Mouse (Mus musculus): ENCODE data around the gene Gm10260.

Gene Gm10260

DNA sequence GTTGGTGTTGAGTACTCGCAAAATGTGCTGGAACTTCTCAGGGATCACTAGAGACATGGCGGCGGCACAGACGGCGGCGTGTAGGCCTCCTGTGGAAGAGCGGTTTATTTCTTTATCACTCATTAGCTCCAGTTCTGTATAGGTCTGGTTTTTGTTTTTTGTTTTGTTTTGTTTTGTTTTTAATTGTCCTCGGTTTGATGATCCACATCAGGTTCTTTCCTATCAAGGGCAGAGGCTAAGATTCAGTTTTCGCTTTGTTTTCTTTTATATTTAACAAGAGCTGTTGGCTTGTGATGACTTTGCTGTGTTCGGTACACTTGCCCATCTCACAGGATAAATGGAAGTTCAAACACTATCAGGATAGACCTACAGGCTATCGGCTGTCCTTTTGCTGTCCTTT lies at the start of gene Gm10260:
Gm10260 (minus strand) TSS at position 101 of the 400 bp plus-strand sequence.
- DNase-seq (ENCODE audit: low spot score in 2 of 2): no peak

- DNase-seq (ENCODE audit: low spot score in 2 of 2): no peak
Measured at GRCm38 (mm10) chr13:97809828-97810227, 49.4 kb upstream of the Gm10260 start.

- peak in 1 of 2 experiments; percentile 21 for DNase-seq (ENCODE audit: low spot score in 2 of 2)
Measured at GRCm38 (mm10) chr13:97805907-97806306, 45.5 kb upstream of the Gm10260 start.

DNA sequence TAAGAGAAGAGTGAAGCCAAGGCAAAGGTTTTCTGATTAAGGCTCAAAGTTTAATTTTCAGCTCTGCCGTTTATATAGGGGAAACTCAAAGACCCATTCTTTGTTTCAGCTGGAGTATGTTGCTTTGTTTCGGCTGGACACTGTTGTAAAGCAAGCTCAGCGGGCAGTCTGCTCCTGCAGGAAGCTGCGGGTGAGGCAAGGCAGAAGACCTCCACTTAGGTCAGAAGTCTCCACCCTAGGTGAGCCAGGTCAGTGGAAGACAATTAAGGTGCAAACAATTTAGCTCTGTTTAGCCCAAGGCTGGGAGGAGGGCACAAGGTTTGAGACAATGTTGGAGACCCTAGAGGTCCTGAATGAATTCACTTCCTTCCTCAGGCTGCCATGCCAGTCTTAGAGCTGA lies 42.0 kb upstream of the Gm10260 start:
- no peak for DNase-seq (ENCODE audit: low spot score in 2 of 2)

- DNase-seq (ENCODE audit: low spot score in 2 of 2): no peak
Measured at GRCm38 (mm10) chr13:97797462-97797861, 37.0 kb upstream of the Gm10260 start.

DNA sequence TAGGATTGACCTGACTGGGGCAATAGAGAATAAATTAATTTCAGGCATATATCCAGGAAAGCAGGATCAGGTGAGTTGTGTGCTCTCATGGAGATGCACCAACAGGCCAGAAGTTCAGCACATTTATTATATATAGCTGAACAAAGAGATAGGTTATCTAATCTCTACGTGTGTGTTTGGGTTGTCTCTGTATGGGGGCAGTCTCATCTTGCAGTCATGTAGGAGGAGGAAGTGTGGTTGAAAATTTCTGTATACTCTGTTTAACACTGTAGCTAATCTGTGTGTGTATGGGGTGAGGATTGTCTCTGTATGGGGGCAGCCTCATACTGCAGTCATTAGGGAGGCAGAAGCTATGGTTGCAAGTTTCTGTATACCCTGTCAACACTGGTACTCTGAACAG lies 34.3 kb upstream of the Gm10260 start:
- no peak for DNase-seq (ENCODE audit: low spot score in 2 of 2)

- no peak for DNase-seq (ENCODE audit: low spot score in 2 of 2)
Measured at GRCm38 (mm10) chr13:97793932-97794331, 33.5 kb upstream of the Gm10260 start.

DNA sequence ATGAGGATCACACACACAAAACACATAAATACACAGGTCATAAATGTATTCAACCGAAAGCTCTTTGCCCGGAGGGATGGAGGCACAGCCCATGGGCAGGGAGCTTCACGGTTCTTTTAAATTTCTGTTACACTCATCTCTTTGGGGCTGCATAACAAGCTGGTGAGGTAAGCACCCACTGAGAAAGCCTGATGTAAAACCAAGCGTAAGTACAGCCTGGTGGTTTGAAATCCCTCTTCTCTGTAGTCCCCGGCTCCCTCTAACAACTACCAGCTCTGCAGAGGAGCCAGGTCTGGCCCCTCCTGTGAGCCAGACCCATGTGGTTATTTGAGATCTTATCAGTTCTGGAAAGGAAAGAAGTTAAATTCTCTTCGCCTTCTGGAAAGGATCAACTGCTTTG lies 31.2 kb upstream of the Gm10260 start:
- DNase-seq (ENCODE audit: low spot score in 2 of 2): no peak

- DNase-seq (ENCODE audit: low spot score in 2 of 2): no peak
Measured at GRCm38 (mm10) chr13:97789782-97790450, 29.5 kb upstream of the Gm10260 start.

DNA sequence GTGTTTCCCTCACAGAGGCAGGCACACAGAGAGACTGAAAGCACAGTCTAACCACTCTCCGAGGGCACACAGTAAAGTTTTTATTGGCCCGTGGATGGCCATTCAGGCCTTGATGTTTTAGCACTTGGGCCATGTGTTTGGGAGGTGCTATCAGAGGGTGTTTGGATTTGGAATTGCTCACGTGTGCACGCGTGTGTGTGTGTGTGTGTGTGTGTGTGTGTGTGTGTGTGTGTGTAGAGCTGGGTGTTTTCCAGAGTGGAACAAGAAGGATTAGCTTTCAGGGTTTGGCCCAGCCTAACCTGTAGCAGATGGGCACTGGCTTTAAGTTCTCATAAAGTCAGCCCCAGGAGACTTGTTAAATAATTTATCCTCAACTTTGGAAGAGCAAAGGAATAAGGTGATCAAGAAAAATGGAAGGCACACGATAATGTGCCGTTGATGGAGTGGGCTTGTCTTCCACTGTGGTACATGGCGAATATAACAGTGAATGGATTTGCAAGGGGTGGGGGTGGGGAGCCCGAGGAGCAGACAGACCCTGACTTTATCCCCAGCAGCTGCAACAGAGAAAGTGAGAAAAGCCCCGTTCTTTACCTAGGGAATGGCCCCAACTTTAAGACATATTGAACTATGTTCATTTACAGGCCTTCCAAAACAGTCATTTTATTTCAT lies 24.9 kb upstream of the Gm10260 start:
- DNase-seq (ENCODE audit: low spot score in 2 of 2): no peak

GRCm38 (mm10) chr13:97783423-97784143 lies 23.2 kb upstream of the Gm10260 start:
- DNase-seq (ENCODE audit: low spot score in 2 of 2): peak in 1 of 2 experiments; percentile 22

- no peak for DNase-seq (ENCODE audit: low spot score in 2 of 2)
Measured at GRCm38 (mm10) chr13:97782063-97782462, 21.6 kb upstream of the Gm10260 start.

DNA sequence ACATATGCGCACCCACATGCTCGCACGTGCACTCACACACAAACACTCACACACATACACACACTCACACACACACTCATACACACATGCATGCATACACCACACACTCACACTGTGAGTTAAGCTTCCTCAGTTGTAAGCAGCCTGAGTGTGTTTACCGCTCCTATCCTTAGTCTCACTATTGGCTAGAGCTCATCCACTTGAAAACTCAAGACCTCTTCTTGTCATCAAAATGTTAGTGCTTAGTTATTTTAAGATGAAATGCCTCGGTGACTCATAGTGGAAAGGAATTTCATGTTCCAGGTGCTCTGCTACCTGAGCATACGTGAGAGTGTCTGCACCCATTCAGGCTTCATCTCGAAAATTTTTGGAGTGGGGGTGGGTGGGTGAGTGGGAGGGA lies 21.2 kb upstream of the Gm10260 start:
- DNase-seq (ENCODE audit: low spot score in 2 of 2): no peak

DNA sequence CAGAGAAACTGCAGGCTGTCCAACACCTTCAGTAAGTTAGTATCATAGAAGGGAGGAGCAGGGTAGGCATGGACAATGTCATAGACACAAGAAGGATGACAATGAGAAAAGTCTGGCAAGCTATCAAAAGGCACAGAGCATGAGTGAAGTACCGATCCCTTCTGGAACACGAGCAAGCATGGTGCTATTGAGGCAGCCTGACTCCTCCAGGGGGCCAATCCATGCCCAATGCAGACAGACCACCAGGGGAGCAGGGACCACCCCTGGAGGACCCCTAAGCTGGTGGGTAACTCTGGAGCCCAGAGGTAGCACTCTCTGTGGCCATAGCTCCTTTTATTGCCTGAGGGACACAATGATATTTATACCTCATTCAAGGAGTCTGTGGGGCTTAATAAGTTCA lies 20.1 kb upstream of the Gm10260 start:
- DNase-seq (ENCODE audit: low spot score in 2 of 2): no peak

DNA sequence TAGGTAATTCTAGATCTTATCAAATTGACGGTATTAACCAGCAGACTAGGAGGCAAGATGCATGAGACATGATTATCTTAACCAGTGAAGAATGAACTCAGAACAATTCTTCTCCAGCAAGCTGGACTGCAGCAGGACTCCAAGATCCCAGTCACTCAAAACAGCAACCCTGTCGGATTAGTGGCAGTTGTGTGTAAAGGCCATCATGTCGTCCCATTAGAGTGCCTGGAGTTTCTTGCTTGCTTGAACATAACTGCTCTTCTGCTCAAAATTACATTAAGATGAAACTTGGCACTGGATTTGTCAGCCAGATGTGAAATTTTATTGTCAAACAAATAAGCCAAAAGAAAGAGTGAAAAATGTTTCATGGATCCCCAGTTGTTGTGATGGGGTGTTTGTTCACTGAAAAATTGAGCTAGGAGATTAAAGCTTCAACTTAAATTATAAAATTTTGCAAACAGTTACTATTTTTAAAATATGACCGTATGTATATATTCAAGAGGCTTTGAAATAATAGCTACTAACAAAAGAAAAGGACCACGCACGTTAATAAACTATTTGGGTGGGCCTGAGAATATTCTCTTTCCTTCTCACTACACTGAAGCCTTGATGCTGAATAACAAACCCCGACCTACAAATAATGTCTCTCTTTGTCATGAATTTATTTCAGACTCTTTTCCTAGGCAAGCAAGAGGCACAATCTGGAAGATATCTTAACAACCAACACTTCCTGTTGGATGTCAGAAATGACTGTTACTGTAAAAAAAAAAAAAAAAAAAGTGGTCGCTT lies 19.4 kb upstream of the Gm10260 start:
- no peak for DNase-seq (ENCODE audit: low spot score in 2 of 2)

- DNase-seq (ENCODE audit: low spot score in 2 of 2): peak; percentile 20 to 55
Measured at GRCm38 (mm10) chr13:97778698-97779194, 18.3 kb upstream of the Gm10260 start.

DNA sequence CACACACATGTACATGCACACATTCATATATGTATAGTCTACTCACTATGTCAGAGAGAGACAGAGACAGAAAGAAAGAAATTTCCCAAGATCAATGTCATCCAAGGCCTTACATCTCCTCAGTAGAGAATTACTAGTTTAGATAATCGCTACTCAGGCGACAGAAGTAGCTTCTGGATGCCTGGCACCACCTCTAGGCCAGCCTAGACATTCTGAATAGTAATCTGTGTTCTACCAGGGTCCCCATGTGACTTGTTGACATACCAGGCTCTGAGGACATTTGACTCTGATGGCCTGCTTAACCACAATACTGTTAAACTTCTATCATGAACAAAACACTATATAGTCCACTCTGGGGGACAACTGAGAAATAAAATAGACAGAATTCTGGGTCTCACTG lies 17.2 kb upstream of the Gm10260 start:
- DNase-seq (ENCODE audit: low spot score in 2 of 2): no peak

DNA sequence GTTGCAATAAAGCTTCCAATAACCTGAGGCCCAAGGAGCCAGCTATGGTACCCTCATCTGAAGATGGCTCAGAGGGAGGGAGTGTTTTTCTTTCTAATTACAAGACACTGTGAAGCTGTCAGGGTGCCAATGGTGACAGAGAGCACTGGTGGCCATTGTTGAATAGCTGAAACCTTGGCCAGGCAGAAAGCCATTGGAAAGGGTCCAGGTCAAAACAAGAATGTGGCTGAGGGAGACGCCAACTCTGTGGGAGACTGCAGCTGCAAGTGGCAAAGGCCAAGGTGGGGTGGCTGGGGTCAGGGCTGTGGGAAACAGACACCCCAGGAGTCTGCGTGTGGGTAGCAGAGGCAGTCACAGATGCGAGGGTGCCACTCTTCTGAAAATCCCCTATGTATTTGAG lies 16.3 kb upstream of the Gm10260 start:
- no peak for DNase-seq (ENCODE audit: low spot score in 2 of 2)

GRCm38 (mm10) chr13:97775907-97776306 lies 15.5 kb upstream of the Gm10260 start:
- DNase-seq (ENCODE audit: low spot score in 2 of 2): no peak

DNA sequence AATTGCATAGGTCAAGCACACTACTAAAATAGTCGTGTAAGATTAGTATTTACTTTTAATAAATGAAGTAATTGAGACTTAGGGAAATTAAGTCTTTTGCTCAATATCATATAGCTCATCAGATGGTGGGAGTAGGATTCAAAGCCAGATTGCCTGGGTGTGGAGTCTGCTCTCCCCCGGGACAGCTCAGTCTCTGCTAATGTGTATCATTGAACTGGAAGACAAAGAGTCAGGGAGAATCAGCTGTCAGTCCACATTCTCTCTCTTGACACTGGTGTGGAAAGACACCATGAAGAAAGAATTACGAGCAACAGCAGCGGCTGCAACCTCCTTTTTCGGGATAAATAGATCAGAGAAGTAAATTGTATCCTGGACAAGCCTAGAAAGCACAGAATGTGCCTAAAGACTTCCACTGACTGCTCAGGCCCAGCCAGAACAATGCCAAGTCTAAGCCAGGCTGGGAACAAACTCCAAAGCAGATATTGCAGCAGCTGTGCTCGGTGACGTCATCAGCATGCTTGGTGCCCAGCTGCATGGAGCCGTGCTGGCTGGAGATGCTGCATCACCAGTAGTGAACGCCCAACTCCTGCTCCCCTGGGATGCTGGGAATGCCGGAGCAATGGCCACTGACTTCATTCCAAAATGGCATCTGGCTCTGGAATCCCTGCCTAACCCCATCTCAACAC lies 14.5 kb upstream of the Gm10260 start:
- peak; percentile 44 to 58 for DNase-seq (ENCODE audit: low spot score in 2 of 2)

DNA sequence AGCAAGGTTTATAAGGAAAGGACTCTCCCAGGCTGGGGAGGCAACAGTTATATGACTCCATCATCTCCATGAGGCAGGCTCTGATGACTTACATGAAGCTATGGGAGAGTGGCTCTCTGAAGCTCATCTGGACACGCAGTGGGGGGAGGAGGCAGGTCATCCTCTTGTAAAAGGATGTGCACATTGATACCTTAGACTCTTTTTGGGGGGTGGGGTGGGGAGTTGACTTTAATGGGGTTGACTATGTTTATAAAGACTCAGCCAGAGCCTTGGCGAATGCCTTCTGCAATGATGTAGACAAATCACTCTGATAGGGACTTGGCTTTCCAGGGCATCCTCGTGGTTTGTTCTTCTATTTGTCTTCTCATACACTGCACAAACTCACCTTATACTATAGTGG lies 8.8 kb upstream of the Gm10260 start:
- no peak for DNase-seq (ENCODE audit: low spot score in 2 of 2)

Measured in right cerebral cortex, postnatal 36 days (tissue).